Mouse (Mus musculus) thymus, postnatal 0 days (tissue): ENCODE results near the gene Arl11. TPM values are rescaled to one million over a fixed set of nuclear protein-coding genes. Genes with fewer than 3 reads are reported as not detected.
"Not testable (repeated sequence)": the region's sequence is repeated elsewhere in the genome, so short reads cannot be mapped to it uniquely, and the experiment has no call there.

Experiments used
- DNase-seq: peaks from one replicate; pipeline ENCODE4 v3.0.0-alpha.2; 2015; ENCODE audit warnings: low spot score
- polyA plus RNA-seq: library from polyadenylated mRNA; unstranded; fragments of >200 nt; fragmentation: Nextera tagmentation; extraction: Ambion mirVana; gene quantifications from 2 replicates; pipeline ENCODE4 v1.2.1, GENCODE M21; 2015

Arl11 gene
- 2.7 and 3.7 TPM in 2 replicates for polyA plus RNA-seq

DNA sequence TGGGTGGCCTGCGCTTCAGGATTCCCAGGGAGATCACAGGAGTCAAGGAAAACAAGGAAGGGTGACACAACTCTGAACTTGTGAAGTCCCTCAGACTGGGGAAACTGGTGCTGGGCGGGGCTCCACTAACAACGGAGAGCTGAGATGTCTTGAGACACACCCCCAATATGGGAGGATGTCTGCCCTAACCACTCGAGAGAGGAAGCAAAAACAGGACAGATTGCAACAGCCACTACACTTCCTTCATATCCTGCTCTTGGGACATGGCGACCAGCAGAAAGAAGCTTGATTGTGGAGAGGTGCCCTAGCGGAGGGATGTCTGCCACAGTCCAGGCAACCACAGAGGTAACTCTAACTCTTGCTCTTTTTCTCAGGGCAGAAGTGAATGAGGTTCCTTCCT lies at the start of gene Arl11:
Gene Arl11, plus strand, starts transcription at position 161 of the 400 bp plus-strand sequence.
- DNase-seq: peak; percentile 38

DNA sequence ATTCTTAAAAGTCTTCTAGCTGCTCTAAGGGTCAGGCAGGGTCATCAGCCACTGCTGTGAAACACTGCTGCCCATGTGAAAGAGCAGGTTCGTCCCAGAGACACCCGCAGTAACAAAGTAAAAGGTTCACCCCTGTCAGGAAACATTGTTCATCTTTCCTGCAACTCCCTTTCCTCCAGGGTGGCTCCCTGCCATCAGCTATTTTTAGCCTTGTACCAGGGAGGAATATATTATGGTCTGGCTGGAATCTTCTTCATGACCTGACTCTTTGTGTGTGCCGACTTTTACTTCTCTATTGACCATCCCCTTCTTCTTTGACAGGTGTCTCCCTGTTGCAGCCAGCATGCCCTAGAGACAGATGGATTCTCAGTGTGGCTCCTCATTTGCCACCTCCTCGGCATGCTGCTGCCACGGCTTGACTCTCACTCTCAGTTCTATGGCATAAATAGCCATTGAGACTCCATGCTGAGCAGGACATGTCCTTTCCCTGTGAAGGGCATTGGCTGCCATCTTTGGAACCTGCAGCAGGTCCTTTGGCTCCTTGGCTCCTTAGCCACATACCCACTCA lies 41.6 kb upstream of the Arl11 start:
- no peak for DNase-seq

DNA sequence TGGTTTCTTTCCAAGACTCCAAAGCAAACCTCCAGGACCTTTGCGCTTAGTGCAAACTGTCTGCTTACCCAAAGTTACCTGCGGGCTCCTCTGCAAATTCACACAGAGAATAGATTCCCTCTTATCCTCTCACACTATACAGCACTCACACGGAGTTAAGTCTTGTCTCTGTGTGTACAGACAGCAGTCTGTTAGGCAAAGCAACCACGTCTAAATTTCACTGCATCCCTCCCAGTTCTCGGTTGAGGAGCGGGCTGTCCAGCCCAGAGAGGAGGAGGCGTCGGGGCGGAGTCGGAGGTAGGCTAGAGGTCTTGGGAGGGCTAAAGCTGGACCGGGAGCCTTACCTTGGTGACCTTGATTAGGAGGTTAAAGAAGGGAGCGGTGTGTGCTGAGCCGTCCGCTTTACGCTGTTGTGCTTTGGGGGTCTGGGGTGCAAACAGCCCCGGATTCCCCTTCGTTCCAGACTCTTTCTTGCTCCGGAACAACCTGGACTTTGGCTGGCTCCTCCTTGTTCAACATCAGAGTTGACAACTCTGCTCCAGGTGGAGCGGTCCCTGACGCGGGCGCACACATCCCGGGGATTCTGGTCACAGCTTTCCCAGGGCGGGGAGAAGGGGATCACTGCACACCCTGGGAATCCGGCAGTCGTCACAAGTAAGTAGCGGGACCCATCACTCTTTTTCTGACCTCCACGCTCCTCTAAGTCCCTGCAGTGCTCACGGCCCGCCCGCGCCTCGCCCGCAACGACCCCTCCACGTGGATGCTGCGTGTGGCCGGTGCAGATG lies 34.9 kb upstream of the Arl11 start:
- no peak for DNase-seq

DNA sequence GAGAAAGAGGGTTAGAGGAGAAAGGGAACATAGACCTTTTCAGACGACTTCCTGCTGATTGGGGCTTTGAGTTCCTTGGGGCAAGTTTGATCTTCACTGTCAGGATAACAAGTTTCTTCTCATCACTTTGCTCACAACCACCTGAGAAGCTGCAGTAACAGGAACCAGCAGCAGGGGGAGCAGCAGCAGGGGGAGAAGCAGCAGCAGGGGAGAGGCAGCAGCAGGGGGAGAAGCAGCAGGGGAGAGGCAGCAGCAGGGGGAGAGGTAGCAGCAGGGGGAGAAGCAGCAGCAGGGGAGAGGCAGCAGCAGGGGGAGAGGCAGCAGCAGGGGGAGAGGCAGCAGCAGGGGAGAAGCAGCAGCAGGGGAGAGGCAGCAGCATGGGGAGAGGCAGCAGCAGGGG lies 32.3 kb upstream of the Arl11 start:
- DNase-seq: peak; percentile 35

DNA sequence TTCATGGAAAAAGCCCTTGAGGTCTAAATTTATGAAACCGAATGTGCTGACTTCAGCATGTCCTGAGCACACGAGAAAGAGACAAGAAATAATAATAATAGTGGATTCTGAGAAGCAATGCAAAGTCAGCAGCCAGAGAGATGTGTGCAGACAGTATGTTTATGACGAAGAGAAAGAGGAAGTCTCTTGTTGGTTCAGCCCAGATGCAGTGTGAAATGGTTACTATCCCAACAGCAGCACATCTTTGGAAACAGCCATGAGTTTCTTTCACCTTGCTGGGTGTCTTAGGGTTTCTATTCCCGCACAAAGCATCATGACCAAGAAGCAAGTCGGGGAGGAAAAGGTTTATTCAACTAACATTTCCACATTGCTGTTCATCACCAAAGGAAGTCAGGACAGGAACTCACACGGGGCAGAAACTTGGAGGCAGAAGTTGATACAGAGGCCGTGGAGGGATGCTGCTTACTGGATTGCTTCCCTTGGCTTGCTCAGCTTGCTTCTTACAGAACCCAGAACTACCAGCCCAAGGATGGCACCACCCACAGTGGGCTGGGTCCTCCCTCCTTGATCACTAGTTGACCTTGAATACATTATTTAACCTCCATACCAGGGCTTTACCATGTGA lies 30.8 kb upstream of the Arl11 start:
- no peak for DNase-seq

DNA sequence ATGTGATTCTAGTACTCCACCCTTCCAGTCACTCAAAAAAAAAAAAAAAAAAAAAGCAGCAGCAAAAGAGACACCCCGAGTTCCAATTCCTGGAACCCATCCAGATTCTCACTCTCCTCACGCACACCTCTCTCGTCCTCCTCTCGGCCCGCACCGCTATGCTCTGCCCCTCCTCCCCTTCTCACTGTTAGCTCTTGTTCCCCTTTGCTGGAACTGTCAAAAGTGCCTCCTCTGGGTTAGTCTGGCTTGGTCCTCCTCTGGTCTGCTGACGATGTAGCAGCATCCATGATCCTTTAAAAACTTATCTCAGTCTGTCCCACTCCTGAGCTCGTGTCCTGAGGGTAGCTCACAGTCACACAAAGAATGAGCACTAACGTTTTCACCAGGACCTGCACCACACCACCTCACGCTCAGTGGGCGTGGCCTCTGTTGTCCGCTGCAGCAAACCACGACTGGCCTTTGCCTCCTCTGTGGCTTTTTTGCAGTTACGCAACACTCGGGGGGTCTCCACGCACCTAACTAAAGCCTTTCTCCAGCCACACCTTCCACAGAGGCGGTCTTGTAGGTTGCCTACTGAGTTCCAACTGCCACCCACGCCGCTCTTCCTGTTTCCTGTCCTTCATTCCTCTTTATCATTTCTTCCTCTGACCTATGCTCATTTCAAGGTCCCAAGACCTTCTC lies 20.8 kb upstream of the Arl11 start:
- no peak for DNase-seq

DNA sequence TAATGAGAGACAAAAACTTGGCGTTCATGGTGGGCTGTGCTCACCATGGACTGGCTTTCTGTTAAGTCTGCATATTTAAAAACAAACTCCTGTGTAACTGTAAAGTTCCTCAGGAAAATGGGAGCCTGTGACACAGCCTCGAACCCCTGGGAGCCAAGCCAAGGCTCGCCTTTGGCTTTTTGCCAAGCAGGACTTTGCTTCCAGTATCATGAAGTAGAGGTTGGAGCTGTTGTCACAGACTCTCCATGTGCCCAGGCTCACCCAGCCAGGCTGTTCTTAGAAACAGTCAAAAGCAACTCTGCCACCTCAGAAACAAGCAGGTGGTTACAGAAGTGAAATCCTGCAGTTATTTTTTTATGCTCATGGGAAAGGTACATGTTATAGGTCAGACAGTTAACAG lies 18.9 kb upstream of the Arl11 start:
- no peak for DNase-seq

DNA sequence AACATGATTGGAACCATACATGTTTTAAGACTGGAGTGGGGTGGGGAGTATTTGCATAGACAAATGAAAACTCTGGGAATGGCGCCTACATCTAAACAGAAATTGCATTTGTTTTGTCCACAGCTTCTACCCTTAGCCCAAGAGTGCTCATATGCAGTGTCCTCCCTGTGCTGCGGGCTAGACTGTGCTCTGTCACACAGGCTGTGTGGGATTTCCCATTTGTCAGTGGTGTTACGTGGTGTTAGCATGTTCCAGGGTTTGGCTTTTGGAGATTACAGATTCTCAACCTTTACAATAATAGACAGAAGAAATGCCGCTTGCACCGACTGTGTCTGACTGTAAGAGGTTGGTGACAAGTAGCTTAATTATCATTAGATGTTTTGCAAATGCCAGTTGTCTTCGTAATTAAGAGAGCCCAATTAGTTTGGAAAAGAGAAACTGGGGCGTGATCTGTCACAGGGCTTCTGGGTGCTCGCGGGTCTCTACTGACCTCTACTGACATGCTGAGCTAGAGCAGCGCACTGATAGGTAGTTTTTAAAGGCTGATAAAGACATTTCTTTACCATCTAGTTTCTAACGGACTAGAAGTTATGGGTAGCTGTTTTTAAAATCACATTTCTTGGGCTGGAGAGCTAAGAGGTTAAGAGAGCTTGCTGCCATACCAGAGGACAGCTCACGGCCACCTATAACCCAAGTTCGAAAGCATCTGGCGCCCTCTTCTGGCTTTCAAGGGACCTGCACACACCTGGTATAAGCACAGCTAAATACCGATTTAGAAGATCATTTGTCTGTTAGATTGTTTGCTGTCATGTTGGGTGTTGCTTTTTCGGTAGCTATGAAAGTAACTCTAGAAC lies 15.4 kb upstream of the Arl11 start:
- peak; percentile 74 for DNase-seq

DNA sequence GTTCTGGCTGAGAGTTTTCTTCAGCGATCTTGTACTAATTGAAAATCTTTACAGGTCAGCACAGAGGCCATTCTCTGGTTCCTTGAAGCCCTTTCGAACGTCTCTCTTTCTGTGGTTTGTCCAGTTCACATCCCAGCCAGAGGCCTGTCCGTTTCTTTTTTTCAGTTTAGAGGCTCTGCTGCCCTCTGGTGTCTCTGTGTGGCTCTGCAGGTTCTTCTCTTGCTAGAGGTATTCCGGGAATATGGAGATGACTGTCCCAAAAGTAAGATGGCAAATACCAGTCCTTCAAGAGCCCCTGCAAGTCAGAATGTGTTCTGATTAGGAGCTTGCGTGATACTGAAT lies 14.8 kb upstream of the Arl11 start:
- DNase-seq: peak; percentile 65

DNA sequence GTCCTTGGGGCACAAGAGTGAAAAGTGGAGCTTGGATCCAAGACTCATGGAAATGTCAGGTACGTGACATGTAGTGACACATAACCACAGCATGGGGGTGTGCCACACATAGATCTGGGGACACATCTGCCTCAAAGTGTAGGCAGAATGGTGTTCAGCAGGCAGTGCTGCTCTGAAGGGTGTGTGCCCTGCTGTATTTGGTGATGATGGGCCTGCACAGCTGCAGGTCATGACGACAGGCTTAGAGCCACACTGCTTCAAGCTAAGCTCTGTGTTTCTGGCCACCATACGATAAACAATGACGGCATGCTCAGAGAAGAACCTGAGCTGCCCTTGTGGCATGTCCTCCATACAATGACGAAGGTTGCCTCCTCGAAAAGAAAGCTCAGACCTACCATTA lies 9.7 kb upstream of the Arl11 start:
- no peak for DNase-seq

DNA sequence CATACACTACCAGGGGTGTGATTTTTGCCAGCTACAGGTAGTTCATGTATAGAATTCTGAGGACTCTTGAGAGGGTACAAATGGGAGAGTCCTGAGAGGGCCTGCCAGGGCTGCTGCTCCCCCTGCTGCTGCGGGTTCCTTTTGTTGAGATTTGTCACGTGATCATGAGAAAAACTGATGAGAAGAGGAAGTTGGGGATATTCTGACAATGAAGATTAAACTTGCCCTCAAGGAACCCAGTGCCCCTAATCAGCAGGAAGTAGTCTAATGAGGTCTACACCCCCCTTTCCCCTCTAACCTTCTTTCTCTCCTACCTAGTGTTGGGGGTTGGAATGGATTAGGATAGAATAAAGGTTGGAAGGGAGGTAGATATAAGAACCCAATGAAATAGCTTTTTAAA lies 8.2 kb upstream of the Arl11 start:
- DNase-seq: no peak

DNA sequence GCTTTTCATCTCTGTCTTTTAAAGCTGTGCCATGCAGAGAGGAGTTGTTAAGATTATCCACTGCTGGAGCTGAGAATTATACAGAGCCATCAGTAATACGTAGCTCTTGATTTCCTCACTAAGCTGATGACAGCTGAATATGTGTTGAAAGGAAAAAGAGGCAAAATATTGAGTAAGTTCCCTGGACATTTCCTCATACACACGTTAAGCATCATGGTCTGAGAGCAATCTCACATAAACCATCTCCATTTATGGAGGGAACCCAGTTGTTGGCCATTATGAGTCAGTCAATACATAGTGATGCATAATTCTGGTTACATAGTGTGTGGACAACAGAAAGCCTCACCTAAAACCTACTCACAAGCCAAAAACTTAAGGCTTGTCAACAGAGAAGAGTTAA lies 7.1 kb upstream of the Arl11 start:
- DNase-seq: no peak

DNA sequence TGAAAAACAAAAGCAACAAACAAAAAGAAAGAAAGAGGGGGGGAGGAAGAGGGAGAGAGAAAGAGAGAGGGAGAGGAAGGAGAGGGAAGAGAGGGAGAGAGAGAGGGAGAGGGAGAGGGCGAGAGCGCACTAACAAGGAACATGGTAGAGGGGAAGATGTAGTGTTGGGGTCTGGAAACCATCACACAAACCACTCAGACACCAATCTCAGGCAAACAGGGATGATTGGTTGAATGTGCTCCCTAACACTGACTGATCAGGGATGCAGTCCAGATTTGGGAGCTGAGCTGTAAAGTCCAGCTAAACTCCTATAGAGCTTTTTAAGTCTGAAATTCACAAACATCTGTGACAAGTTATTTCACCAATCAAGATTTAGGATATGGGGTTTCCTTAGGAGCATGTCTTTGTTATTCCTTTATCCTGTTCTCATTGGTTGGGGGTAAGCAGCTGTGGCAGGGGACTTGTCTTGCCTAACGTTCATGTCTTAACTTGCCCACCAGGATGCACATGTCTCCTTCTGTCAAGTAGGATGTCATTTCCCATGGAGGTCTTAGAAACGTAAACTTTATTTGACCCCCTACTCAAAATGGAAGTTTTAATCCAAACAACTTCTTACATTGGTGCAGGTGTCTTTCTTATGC lies 5.5 kb upstream of the Arl11 start:
- no peak for DNase-seq

DNA sequence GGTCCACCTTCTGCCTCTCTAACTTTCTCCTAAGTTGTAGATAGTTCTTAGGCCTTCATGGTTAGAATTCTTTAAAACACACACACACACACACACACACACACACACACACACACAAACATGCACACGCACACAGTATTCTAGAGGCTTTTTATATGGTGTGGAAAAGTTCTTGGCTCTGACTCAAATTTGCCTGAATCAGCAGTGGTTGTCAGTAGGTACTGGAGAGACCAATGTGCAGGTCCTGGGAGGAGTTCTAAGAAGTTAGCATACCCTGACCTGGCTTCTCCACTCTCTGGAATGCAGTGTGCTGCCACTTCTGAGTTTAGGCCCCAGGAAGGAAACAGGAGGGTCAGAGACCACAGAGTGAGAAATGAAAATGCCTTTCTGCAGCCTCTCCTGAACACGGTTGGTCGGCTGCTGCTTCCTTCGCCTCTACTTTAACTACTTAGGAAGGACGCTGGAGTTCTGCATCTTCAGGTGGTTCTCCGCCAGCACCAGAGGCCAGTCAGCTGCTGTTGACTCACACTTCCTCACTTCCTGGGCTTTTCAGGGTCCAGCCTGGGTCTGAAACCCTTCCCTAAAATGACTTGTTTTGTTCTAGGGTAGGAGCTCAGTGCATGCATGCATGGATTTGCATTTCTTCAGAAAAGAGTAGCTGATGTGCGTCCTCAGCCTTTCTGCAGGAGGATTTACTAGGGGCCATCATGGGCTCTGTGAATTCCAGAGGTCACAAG lies 651 bp downstream of the Arl11 start:
- no peak for DNase-seq

DNA sequence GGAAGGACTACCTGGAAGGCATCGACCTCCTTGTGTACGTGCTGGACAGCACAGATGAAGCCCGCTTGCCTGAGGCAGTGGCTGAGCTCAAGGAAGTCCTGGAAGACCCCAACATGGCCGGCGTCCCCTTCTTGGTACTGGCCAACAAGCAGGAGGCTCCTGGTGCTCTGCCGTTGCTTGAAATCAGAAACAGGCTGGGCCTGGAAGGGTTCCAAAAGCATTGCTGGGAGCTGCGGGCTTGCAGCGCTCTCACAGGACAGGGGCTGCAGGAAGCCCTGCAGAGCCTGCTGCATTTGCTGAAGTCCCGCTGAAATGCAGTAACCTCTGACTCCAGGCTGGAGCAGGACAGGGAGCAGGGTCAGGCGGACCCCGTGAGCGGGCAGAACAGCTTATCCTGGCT lies 1.4 kb downstream of the Arl11 start:
- DNase-seq: no peak

DNA sequence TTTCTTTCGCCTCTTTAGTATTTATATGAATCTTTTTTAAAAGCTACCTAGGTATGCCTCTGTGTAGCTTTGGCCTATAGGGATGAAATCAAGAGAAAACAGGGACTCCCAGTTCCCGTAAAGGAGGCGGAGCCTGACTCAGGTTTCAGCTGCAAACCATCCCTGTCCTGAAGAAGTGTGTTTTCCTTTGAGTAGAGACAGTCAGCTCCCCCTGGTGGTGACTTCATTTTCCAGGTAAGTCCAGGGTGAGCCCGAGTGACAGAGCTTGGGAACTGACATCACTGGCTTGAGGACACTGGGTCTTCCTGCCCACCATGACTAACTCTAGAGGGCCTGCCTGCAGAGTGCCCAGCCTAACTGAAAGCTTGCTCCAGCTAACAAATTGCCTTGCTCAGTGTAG lies 7.3 kb downstream of the Arl11 start:
- DNase-seq: peak; percentile 67

DNA sequence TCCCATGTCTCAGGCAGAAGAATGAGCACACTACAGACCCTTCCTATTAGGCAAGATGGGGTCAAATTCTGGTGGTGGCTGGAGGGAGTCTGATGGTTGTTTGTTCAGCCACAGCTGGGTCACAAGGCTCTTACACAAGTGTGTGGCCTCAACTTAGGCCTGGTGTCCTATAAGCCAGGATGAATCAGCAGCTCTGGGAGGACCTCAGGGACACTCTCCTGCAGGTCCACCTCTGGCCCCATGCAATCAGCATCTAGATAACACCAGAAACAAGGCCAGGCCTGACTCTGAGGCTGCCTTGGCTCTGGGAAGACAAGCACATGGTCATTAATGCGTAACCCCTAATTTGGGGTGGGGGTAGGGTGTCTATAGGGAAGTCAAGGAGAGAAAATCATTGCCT lies 11.2 kb downstream of the Arl11 start:
- no peak for DNase-seq

DNA sequence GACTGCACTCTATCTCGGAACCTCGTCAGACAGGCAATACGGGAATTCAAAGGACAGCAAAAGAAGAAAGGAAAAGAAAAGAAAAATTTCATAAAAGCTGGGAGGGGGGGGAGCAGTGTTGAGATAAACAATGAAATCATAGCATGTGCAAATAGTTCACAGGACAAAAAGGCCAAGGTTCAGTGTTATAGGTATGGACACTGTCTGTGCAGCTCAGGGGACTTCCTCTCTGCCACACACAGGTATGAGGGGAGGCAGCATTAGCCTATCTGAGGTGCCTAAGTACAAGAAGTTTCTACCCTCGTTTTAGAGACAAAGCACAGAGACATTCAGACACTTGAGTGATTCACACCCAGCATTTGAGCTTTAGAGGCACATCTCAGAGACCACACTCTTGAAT lies 11.6 kb downstream of the Arl11 start:
- DNase-seq: no peak

DNA sequence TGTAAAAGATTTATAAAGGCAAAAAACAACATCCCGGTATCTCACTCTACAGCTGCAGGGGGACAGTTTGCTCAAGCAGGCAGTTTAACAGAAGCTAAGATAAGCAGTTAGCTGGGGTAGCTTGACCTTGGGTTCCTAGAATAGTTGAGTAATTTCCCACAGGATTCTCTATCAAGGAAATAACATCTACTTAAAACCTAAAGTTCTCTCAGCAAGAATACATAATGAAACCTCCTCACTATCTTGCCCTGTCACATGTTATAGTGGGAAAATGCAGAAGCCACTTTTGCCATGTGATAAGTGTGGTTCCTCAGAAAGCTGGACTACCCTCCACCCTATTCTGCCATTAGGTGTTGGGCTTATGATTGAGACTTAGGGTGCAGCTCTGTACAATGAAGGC lies 13.2 kb downstream of the Arl11 start:
- DNase-seq: no peak

DNA sequence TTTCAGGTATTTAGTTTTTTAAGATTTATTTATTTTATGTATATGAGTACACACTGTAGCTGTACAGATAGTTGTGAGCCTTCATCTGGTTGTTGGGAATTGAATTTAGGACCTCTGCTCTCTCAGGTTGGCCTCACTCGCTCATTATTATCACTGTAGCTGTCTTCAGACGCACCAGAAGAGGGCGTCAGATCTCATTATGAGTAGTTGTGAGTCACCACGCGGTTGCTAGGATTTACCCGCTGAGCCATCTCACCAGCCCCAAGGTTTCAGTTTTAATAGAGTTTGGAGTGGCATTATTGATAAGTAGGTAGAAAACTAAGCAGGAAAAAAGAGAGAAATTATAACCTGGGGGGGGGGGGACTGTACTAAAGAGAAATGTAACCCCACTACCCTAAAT lies 17.5 kb downstream of the Arl11 start:
- DNase-seq: not testable (repeated sequence)
